Comparison of ENCODE assay signal across 9 mouse cellular contexts in the genomic region with DNA sequence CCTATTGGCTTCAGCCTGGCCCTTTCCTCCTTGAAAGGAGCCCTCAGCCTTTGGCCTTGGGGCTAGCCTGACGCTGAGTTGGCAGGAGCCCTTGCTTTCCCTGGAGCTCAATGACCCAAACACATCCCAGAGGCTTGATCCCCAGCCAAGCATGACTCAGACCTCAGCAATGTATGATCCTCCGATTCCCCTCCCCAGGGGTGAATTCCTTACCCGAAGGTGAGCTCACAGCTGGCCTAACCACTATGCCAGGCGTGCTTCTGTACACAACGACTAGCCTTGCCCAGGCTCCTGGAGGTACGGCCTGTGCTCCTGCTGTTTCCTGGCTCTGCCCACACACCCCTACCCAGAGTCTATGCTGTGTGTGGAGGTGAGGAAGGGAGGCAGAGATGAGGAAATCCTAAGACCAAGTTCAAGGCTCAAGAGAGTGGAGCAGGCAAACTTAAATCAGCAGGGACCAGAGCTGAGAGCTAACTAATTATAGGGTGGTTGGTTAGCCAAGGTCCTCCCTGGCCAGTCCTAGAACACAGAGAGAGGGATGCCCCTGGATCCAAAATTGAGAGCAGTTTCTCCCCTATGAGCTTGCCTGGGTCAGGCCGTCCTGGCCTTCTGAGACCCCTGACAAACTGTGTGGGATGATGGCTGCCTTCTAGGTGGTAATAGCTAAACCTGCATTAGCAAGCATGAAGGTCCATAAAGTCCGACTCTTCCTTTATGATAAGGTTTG.
DNase-seq lines count a peak whose midpoint lies in the region; ATAC-seq and TF ChIP-seq lines count a peak whose summit lies in the region.
"Had no signal": no experiment of that assay in that cellular context is flagged by ENCODE, and none has a peak within 500 bp of the region (broad histone marks: within the 10 kb centered on the region; RNA-seq: fewer than 3 reads in every experiment).

No protein-coding gene starts in this region.

- H3K9me3 ChIP-seq in hindbrain, postnatal 0 days (ENCODE audit: low read length): no peaks in the 10 kb centered on the region
- no peaks in the 10 kb centered on the region for H3K9me3 ChIP-seq in hindbrain, embryonic 12.5 days (replicated peaks)
- H3K9me3 ChIP-seq in intestine, postnatal 0 days (ENCODE audit: control insufficient read depth): no peaks in the 10 kb centered on the region

- TF ChIP-seq CTCF in hindbrain, postnatal 0 days (IDR thresholded peaks at IDR 0.05; ENCODE audit: low read depth): no peak
- TF ChIP-seq CTCF in intestine, postnatal 0 days (IDR thresholded peaks at IDR 0.05; ENCODE audit: low read depth): no peak

- no peak overlapping the region for H3K9ac ChIP-seq in hindbrain, postnatal 0 days (replicated peaks; ENCODE audit: low read length)
- no peak overlapping the region for H3K9ac ChIP-seq in hindbrain, embryonic 12.5 days
- H3K9ac ChIP-seq in intestine, postnatal 0 days (ENCODE audit: low read depth, low read length): no peak overlapping the region

- WGBS in hindbrain, postnatal 0 days: 60% methylated on average over 8 of the region's 8 CpGs
- 64% methylated on average over 8 of the region's 8 CpGs for WGBS in hindbrain, embryonic 12.5 days
- 36% methylated on average over 8 of the region's 8 CpGs for WGBS in intestine, postnatal 0 days

- no peak overlapping the region for H3K4me3 ChIP-seq in hindbrain, postnatal 0 days (ENCODE audit: low read length)
- H3K4me3 ChIP-seq in hindbrain, embryonic 12.5 days: no peak overlapping the region
- H3K4me3 ChIP-seq in intestine, postnatal 0 days (ENCODE audit: low read depth, low read length): no peak overlapping the region
- H3K4me3 ChIP-seq: erythroblast, embryonic 14.5 days had no signal

- no peaks in the 10 kb centered on the region for H3K4me1 ChIP-seq in hindbrain, postnatal 0 days (ENCODE audit: insufficient read depth, low read length)
- 0 out of 2 replicates have a peak, but pooled peaks cover 4% of the 10 kb centered on the region for H3K4me1 ChIP-seq in hindbrain, embryonic 12.5 days
- H3K4me1 ChIP-seq in intestine, postnatal 0 days (replicated peaks; ENCODE audit: control insufficient read depth, insufficient read depth, low read length): peaks cover 9% of the 10 kb centered on the region; the same call in 1 of the 2 replicates

- H3K4me2 ChIP-seq in hindbrain, postnatal 0 days (ENCODE audit: low read depth, low read length): no peak overlapping the region
- H3K4me2 ChIP-seq in hindbrain, embryonic 12.5 days (replicated peaks): no peak overlapping the region
- H3K4me2 ChIP-seq in intestine, postnatal 0 days (replicated peaks; ENCODE audit: low read depth): no peak overlapping the region

- no peaks in the 10 kb centered on the region for H3K27me3 ChIP-seq in hindbrain, postnatal 0 days (ENCODE audit: insufficient read depth, low read length)
- H3K27me3 ChIP-seq in hindbrain, embryonic 12.5 days: no peaks in the 10 kb centered on the region
- no peaks in the 10 kb centered on the region for H3K27me3 ChIP-seq in intestine, postnatal 0 days (replicated peaks; ENCODE audit: control insufficient read depth, insufficient read depth, low read length)

- DNase-seq in hindbrain, postnatal 0 days (ENCODE audit: low spot score): peak; percentile 22
- DNase-seq in gastrocnemius, postnatal 10 days: peak; percentile 58
- DNase-seq in lung, postnatal 10 days: peak; percentile 90
- no peak for DNase-seq in layer of hippocampus, postnatal 10 days (ENCODE audit: low spot score in 2 of 2)
- DNase-seq in embryo, embryonic 10 days (ENCODE audit: low spot score): no peak
- no peak for DNase-seq in embryo, embryonic 9.5 days (ENCODE audit: extremely low spot score)

- no peaks in the 10 kb centered on the region for H3K36me3 ChIP-seq in hindbrain, postnatal 0 days (ENCODE audit: insufficient read depth, low read length)
- no peaks in the 10 kb centered on the region for H3K36me3 ChIP-seq in hindbrain, embryonic 12.5 days
- H3K36me3 ChIP-seq in intestine, postnatal 0 days (ENCODE audit: control insufficient read depth, insufficient read depth): no peaks in the 10 kb centered on the region

- ATAC-seq in hindbrain, postnatal 0 days: peak; percentile 55; the same call in 1 of the 2 replicates
- no peak for ATAC-seq in hindbrain, embryonic 12.5 days (ENCODE audit: low FRiP score)
- peak; percentile 84 for ATAC-seq in intestine, postnatal 0 days

- H3K27ac ChIP-seq in hindbrain, postnatal 0 days: no peak overlapping the region
- no peak overlapping the region for H3K27ac ChIP-seq in hindbrain, embryonic 12.5 days
- H3K27ac ChIP-seq in intestine, postnatal 0 days (ENCODE audit: low read depth, low read length): no peak overlapping the region

Comparison
In these comparisons a context has a peak if more than half of its experiments do, and no peak if none do; other contexts are left out.
1. DNase-seq: peak in hindbrain, postnatal 0 days (single experiment), gastrocnemius, postnatal 10 days (single experiment) and lung, postnatal 10 days (single experiment); none in layer of hippocampus, postnatal 10 days (0 of 2), embryo, embryonic 10 days (single experiment) and embryo, embryonic 9.5 days (single experiment).